Mouse (Mus musculus) ES-E14 (cell line): Measurements from ENCODE around the gene Tenm3.

Experiments
- CHD2 ChIP-seq: IDR thresholded peaks from 2 replicates; pipeline ENCODE4 v1.6.1; 2014; ENCODE audit warnings: mild to moderate bottlenecking, low read depth, low read length, inconsistent platforms
- HCFC1 ChIP-seq: IDR thresholded peaks from 2 replicates; pipeline ENCODE4 v1.6.1; 2012; ENCODE audit warnings: low read length, inconsistent platforms, borderline replicate concordance; ENCODE audit not compliant: insufficient read depth

- TF ChIP-seq HCFC1: no peak
- no peak for TF ChIP-seq CHD2
Measured at GRCm38 (mm10) chr8:48596332-48596731, 247.4 kb downstream of the Tenm3 start.
